Mouse (Mus musculus) kidney, embryonic 14.5 days (tissue): ENCODE measurements around the gene Lima1. TPM values are rescaled to one million over a fixed set of nuclear protein-coding genes. Genes with fewer than 3 reads are reported as not detected.
"Not testable (repeated sequence)": the region's sequence is repeated elsewhere in the genome, so short reads cannot be mapped to it uniquely, and the experiment has no call there.

Experiments
- ATAC-seq: fragments of 200-750 bp; cut with Nextera tagmentation; 2 replicates; pipeline ENCODE4 v1.8.0; 2017; ENCODE audit warnings: moderate number of reproducible peaks, mild to moderate bottlenecking, moderate TSS enrichment, moderate library complexity; ENCODE audit not compliant: low FRiP score, low TSS enrichment
- H3K27ac ChIP-seq: fragments of 300-500 bp; sonication (generic); 2 replicates; pipeline ENCODE4 v1.5.1; 2014; ENCODE audit warnings: low read depth, mild to moderate bottlenecking, low read length, moderate library complexity, mixed read lengths
- H3K27me3 ChIP-seq: fragments of 300-500 bp; sonication (generic); 2 replicates; pipeline ENCODE4 v1.6.1; 2014; ENCODE audit warnings: mild to moderate bottlenecking, low read length; ENCODE audit not compliant: control insufficient read depth, insufficient read depth
- H3K36me3 ChIP-seq: fragments of 300-500 bp; sonication (generic); 2 replicates; pipeline ENCODE4 v1.6.1; 2014; ENCODE audit warnings: low read length, mixed read lengths; ENCODE audit not compliant: control insufficient read depth, insufficient read depth
- H3K4me1 ChIP-seq: fragments of 300-500 bp; sonication (generic); 2 replicates; pipeline ENCODE4 v1.6.1; 2014; ENCODE audit warnings: low read length, mixed read lengths; ENCODE audit not compliant: control insufficient read depth, insufficient read depth
- H3K4me2 ChIP-seq: fragments of 300-500 bp; sonication (generic); replicated peaks from 2 replicates; pipeline ENCODE4 v1.6.1; 2014; ENCODE audit warnings: low read depth, mild to moderate bottlenecking, low read length
- H3K4me3 ChIP-seq: fragments of 300-500 bp; sonication (generic); 2 replicates; pipeline ENCODE4 v1.5.1; 2014; ENCODE audit warnings: mild to moderate bottlenecking, low read length
- H3K9ac ChIP-seq: fragments of 300-500 bp; sonication (generic); 2 replicates; pipeline ENCODE4 v1.6.1; 2014; ENCODE audit warnings: low read depth, mild to moderate bottlenecking, low read length, moderate library complexity
- H3K9me3 ChIP-seq: fragments of 300-500 bp; sonication (generic); 2 replicates; pipeline ENCODE4 v1.6.1; 2016; ENCODE audit warnings: low read length; ENCODE audit not compliant: control insufficient read depth
- WGBS: fragments of 180-500 bp; shearing (Covaris S2); extraction: QIAGEN DNeasy Blood & Tissue Kit; methylation state at CpG from one replicate; pipeline ENCODE4 v1.1.7; 2014; 5-methylcytosine and 5-hydroxymethylcytosine counted together
- polyA plus RNA-seq: library from polyadenylated mRNA; unstranded; fragments of >200 nt; fragmentation: Nextera tagmentation; extraction: Ambion mirVana; gene quantifications from 2 replicates; pipeline ENCODE4 v1.2.1, GENCODE M21; 2014

Gene Lima1
- polyA plus RNA-seq, 1 experiment from 2014 or later = 43.5 TPM

DNA sequence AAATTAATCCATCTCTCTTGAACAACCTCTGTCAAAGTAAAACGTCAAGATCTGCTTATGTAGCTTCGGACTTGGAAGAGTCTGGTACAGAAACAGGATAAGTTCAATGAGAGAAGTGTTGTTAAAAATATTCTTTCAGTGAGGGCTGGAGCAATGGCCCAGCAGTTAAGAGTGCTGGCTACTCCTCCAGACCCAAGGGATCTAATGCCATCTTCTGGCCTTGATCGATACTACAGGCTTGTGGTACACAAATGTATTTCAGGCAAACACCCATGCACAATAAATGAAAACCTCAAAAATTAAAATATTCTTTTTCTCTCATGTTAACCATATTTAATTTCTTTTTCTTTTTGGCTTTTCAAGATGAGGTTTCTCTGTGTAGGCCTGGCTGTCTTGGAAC lies 79.2 kb downstream of the Lima1 start:
- H3K36me3 ChIP-seq = peaks cover 28% of the 10 kb centered on the region; the same call in 1 of the 2 replicates
- H3K4me1 ChIP-seq = no peaks in the 10 kb centered on the region
- no peak overlapping the region for H3K27ac ChIP-seq
- no peak for ATAC-seq
- H3K4me2 ChIP-seq = no peak overlapping the region
- no peak overlapping the region for H3K9ac ChIP-seq
- H3K27me3 ChIP-seq = no peaks in the 10 kb centered on the region
- H3K4me3 ChIP-seq = no peak overlapping the region
- 89% methylated on average over 3 of the region's 3 CpGs for WGBS
- H3K9me3 ChIP-seq = no peaks in the 10 kb centered on the region

GRCm38 (mm10) chr15:99792221-99792815 lies 82.9 kb downstream of the Lima1 start:
- Histone ChIP-seq H3K9me3 (no peaks in the 10 kb centered on the region), H3K36me3 (peaks cover 17% of the 10 kb centered on the region; the same call in 1 of the 2 replicates), H3K4me3 (no peak overlapping the region), H3K27ac (no peak overlapping the region), H3K4me2 (no peak overlapping the region), H3K4me1 (peaks cover 9% of the 10 kb centered on the region; the same call in 1 of the 2 replicates), H3K9ac (no peak overlapping the region), H3K27me3 (no peaks in the 10 kb centered on the region)
- 96% methylated on average over 16 of the region's 16 CpGs for WGBS
- no peak for ATAC-seq

- peaks cover 17% of the 10 kb centered on the region for H3K36me3 ChIP-seq
Measured at GRCm38 (mm10) chr15:99791003-99791402, 84.3 kb downstream of the Lima1 start.

GRCm38 (mm10) chr15:99790464-99790863 lies 84.8 kb downstream of the Lima1 start:
- H3K4me3 ChIP-seq = no peak overlapping the region
- H3K36me3 ChIP-seq = peaks cover 19% of the 10 kb centered on the region
- H3K9me3 ChIP-seq = no peaks in the 10 kb centered on the region
- no peak for ATAC-seq
- H3K27me3 ChIP-seq = no peaks in the 10 kb centered on the region
- no peak overlapping the region for H3K9ac ChIP-seq
- WGBS = 93% methylated on average over 6 of the region's 6 CpGs
- no peak overlapping the region for H3K27ac ChIP-seq
- H3K4me1 ChIP-seq = peaks cover 12% of the 10 kb centered on the region; the same call in 1 of the 2 replicates
- no peak overlapping the region for H3K4me2 ChIP-seq

More at GRCm38 (mm10) chr15:99791003-99791402, 84.3 kb downstream of the Lima1 start:
- Histone ChIP-seq H3K9ac (no peak overlapping the region), H3K4me1 (peaks cover 12% of the 10 kb centered on the region; the same call in 1 of the 2 replicates), H3K4me3 (no peak overlapping the region), H3K4me2 (no peak overlapping the region), H3K9me3 (no peaks in the 10 kb centered on the region), H3K27me3 (no peaks in the 10 kb centered on the region), H3K27ac (no peak overlapping the region)
- WGBS = 94% methylated on average over 3 of the region's 3 CpGs
- no peak for ATAC-seq

GRCm38 (mm10) chr15:99787625-99788120 lies 87.6 kb downstream of the Lima1 start:
- peaks cover 12% of the 10 kb centered on the region; the same call in 1 of the 2 replicates for H3K4me1 ChIP-seq
- peak overlapping the region; percentile 69 for H3K27ac ChIP-seq
- 27% methylated on average over 9 of the region's 9 CpGs for whole genome bisulfite sequencing
- ATAC-seq = peak; percentile 87
- H3K36me3 ChIP-seq = peaks cover 25% of the 10 kb centered on the region
- no peaks in the 10 kb centered on the region for H3K27me3 ChIP-seq
- peak overlapping the region; percentile 10; the same call in 1 of the 2 replicates for H3K4me2 ChIP-seq
- H3K9me3 ChIP-seq = no peaks in the 10 kb centered on the region
- no peak overlapping the region for H3K9ac ChIP-seq
- H3K4me3 ChIP-seq = no peak overlapping the region

- H3K4me1 ChIP-seq = no peaks in the 10 kb centered on the region
- no peaks in the 10 kb centered on the region for H3K9me3 ChIP-seq
- no peak overlapping the region for H3K27ac ChIP-seq
- WGBS = 84% methylated on average over 16 of the region's 16 CpGs
- peaks cover 39% of the 10 kb centered on the region for H3K36me3 ChIP-seq
- H3K4me3 ChIP-seq = no peak overlapping the region
- no peak overlapping the region for H3K4me2 ChIP-seq
- no peaks in the 10 kb centered on the region for H3K27me3 ChIP-seq
- H3K9ac ChIP-seq = no peak overlapping the region
- ATAC-seq = 0 out of 2 replicates have a peak, but pooled peaks have one; percentile 40
Measured at GRCm38 (mm10) chr15:99778677-99779335, 96.5 kb downstream of the Lima1 start.

DNA sequence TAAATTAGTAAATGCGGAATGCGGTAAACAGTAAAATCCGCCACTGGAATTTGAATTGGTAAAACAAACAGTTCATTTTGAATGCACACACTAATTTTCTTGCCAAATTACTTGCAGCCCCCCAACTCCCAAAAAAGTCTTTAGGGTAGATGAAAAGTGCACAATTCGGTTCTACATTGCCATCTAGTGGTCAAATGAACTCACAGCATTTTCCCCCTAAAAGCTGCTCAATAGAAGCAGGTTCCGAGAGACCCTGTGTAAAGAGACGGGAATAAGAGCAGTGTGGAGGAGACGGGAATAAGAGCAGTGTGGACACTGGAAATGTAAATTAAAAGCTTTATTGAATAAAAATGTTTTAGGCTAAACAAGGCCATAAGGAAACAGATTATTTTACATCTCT lies 97.1 kb downstream of the Lima1 start:
- ATAC-seq = no peak
- Histone ChIP-seq H3K9ac (no peak overlapping the region), H3K27ac (no peak overlapping the region), H3K4me2 (no peak overlapping the region), H3K4me1 (no peaks in the 10 kb centered on the region), H3K9me3 (no peaks in the 10 kb centered on the region), H3K27me3 (no peaks in the 10 kb centered on the region), H3K4me3 (no peak overlapping the region), H3K36me3 (peaks cover 32% of the 10 kb centered on the region)
- 28% methylated on average over 7 of the region's 7 CpGs for WGBS

DNA sequence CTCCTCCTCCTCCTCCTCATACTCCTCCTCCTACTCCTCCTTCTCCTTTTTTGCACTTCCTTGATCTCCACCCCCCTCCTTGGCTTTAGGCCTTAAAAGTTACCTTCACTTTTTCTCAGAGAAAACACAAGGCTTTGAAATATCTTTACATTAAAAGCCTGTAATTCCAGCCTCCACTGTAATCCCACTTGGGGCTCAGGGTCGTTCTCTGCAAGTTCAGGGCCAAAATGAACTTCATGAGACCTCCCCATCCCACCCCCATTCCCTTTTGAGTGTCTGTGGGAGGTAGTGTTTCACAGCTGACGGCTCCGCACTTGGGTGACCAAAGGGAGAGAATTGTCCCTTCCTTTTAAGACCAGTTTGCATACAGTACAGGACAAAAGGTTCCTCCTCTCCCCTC lies 102.3 kb downstream of the Lima1 start:
- H3K4me2 ChIP-seq = peak overlapping the region; percentile 82
- ATAC-seq = no peak
- no peaks in the 10 kb centered on the region for H3K9me3 ChIP-seq
- WGBS = 15% methylated on average over 3 of the region's 3 CpGs
- H3K4me3 ChIP-seq = no peak overlapping the region
- peak overlapping the region; percentile 27; the same call in 1 of the 2 replicates for H3K27ac ChIP-seq
- no peaks in the 10 kb centered on the region for H3K27me3 ChIP-seq
- peaks cover 7% of the 10 kb centered on the region for H3K4me1 ChIP-seq
- H3K36me3 ChIP-seq = no peaks in the 10 kb centered on the region
- H3K9ac ChIP-seq = no peak overlapping the region

DNA sequence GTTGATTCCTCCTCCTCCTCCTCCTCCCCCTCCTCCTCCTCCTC lies 102.6 kb downstream of the Lima1 start, which contains the start of gene Cers5:
Gene Cers5, minus strand, starts transcription at position 5 of the 44 bp plus-strand sequence.
- H3K9me3 ChIP-seq, H3K36me3 ChIP-seq, H3K4me1 ChIP-seq, H3K27me3 ChIP-seq, ATAC-seq: not testable (repeated sequence)
- peak within 1 kb of the TSS; percentile 95 for H3K27ac ChIP-seq
- H3K4me2 ChIP-seq = peak within 1 kb of the TSS; percentile 82
- peak within 1 kb of the TSS; percentile 93 for H3K9ac ChIP-seq
- H3K4me3 ChIP-seq = peak within 1 kb of the TSS; percentile 89
